Comparison of ENCODE assay signal across 18 mouse cellular contexts in the genomic region with DNA sequence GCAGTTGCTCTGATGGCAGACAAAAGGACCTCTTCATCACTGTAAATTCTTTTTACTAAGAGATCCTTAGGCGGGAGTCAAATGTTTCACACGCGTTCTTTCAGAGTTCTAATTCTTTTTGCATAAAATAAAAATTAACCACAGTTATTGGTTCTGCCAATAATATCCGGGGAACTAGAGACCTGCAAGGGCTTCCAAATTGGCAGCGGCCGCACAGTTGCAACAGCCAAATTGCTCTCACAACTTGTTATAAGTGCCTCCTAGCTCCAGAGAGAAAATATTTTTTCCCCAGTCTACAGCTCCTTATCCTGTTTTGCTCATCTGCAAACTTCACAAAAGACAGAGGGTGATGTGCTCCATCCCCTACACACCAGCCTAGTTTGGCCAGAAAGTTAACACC. TPM values are rescaled to one million over a fixed set of nuclear protein-coding genes. Genes with fewer than 3 reads are reported as not detected.
A peak's percentile ranks its signal among the peaks of the same experiment; 100 is the strongest.
DNase-seq lines count a peak whose midpoint lies in the region; ATAC-seq and TF ChIP-seq lines count a peak whose summit lies in the region.
"Had no signal": no experiment of that assay in that cellular context is flagged by ENCODE, and none has a peak within 500 bp of the region (broad histone marks: within the 10 kb centered on the region; RNA-seq: fewer than 3 reads in every experiment).

No protein-coding gene starts in this region.

- intact Hi-C loops in left cerebral cortex, postnatal 4 days (cut with DNase I): no loop called here
- intact Hi-C loops in left cerebral cortex, postnatal 36 days (cut with DNase I): loop anchor here (5.0 kb wide), 1 partner anchor 35 kb away; the partner anchor contains the start of gene Cdh6

- no peak for ATAC-seq in cerebellum, adult (ENCODE audit: insufficient number of reproducible peaks, low FRiP score, low TSS enrichment)
- ATAC-seq in hindbrain, postnatal 0 days: no peak
- ATAC-seq in hindbrain, embryonic 13.5 days (ENCODE audit: low FRiP score): no peak
- ATAC-seq: liver, embryonic 12.5 days; midbrain, embryonic 15.5 days had no signal

- no peaks in the 10 kb centered on the region for H3K9me3 ChIP-seq in hindbrain, postnatal 0 days (ENCODE audit: low read length)
- no peaks in the 10 kb centered on the region for H3K9me3 ChIP-seq in hindbrain, embryonic 13.5 days
- H3K9me3 ChIP-seq: heart, embryonic 10.5 days; liver, embryonic 12.5 days; lung, embryonic 15.5 days; midbrain, embryonic 15.5 days had no signal

- no peak overlapping the region for H3K4me3 ChIP-seq in hindbrain, postnatal 0 days (ENCODE audit: low read length)
- H3K4me3 ChIP-seq in hindbrain, embryonic 13.5 days: no peak overlapping the region
- H3K4me3 ChIP-seq: heart, embryonic 10.5 days; liver, embryonic 12.5 days; lung, embryonic 15.5 days; midbrain, embryonic 15.5 days had no signal

- peaks cover 4% of the 10 kb centered on the region; the same call in 1 of the 2 replicates for H3K4me1 ChIP-seq in hindbrain, postnatal 0 days (ENCODE audit: insufficient read depth, low read length)
- peaks cover 17% of the 10 kb centered on the region for H3K4me1 ChIP-seq in hindbrain, embryonic 13.5 days (replicated peaks)
- H3K4me1 ChIP-seq: heart, embryonic 10.5 days; liver, embryonic 12.5 days; lung, embryonic 15.5 days; midbrain, embryonic 15.5 days had no signal

- no peak for TF ChIP-seq CTCF in hindbrain, postnatal 0 days (IDR thresholded peaks at IDR 0.05; ENCODE audit: low read depth)

- peak; percentile 21 to 25 for DNase-seq in cerebellum, postnatal 14 days
- DNase-seq in hindbrain, postnatal 0 days (ENCODE audit: low spot score): peak; percentile 33
- peak; percentile 18 for DNase-seq in left cerebral cortex, postnatal 4 days
- no peak for DNase-seq in left cerebral cortex, postnatal 36 days (ENCODE audit: low spot score in 2 of 2)
- peak; percentile 37 to 47 for DNase-seq in kidney, postnatal 36 days
- DNase-seq: adrenal gland, postnatal 36 days; cerebellum, adult 9-10 months; heart, postnatal 36 days; layer of hippocampus, postnatal 36 days; thymus, postnatal 4 days had no signal

- no peak overlapping the region for H3K9ac ChIP-seq in hindbrain, postnatal 0 days (replicated peaks; ENCODE audit: low read length)
- no peak overlapping the region for H3K9ac ChIP-seq in hindbrain, embryonic 13.5 days
- H3K9ac ChIP-seq: liver, embryonic 12.5 days; lung, embryonic 15.5 days; midbrain, embryonic 15.5 days had no signal

- H3K27me3 ChIP-seq in hindbrain, postnatal 0 days (ENCODE audit: insufficient read depth, low read length): no peaks in the 10 kb centered on the region
- H3K27me3 ChIP-seq in hindbrain, embryonic 13.5 days: no peaks in the 10 kb centered on the region
- H3K27me3 ChIP-seq: liver, embryonic 12.5 days; lung, embryonic 15.5 days; midbrain, embryonic 15.5 days had no signal

- no peak overlapping the region for H3K27ac ChIP-seq in hindbrain, postnatal 0 days
- no peak overlapping the region for H3K27ac ChIP-seq in hindbrain, embryonic 13.5 days
- H3K27ac ChIP-seq: heart, embryonic 10.5 days; kidney, postnatal 0 days; liver, embryonic 12.5 days; lung, embryonic 15.5 days; midbrain, embryonic 15.5 days had no signal

- H3K36me3 ChIP-seq in hindbrain, postnatal 0 days (ENCODE audit: insufficient read depth, low read length): no peaks in the 10 kb centered on the region
- no peaks in the 10 kb centered on the region for H3K36me3 ChIP-seq in hindbrain, embryonic 13.5 days
- H3K36me3 ChIP-seq: heart, embryonic 10.5 days; liver, embryonic 12.5 days; lung, embryonic 15.5 days; midbrain, embryonic 15.5 days had no signal

- WGBS in hindbrain, postnatal 0 days: 60% methylated on average over 6 of the region's 6 CpGs
- 80% methylated on average over 6 of the region's 6 CpGs for WGBS in hindbrain, embryonic 13.5 days

- no peak overlapping the region for H3K4me2 ChIP-seq in hindbrain, postnatal 0 days (ENCODE audit: low read depth, low read length)
- H3K4me2 ChIP-seq in hindbrain, embryonic 13.5 days: no peak overlapping the region
- H3K4me2 ChIP-seq: liver, embryonic 12.5 days; lung, embryonic 15.5 days; midbrain, embryonic 15.5 days had no signal

RNA-seq across cellular contexts. Expression of gene Cdh6, which starts 36.3 kb away (rescaled TPM):
- 13.8 and 14.3 TPM in 2 replicates for total RNA-seq in hindbrain, postnatal 0 days (2014; rRNA removed)
- 15.5 TPM in 2 replicates for polyA plus RNA-seq in hindbrain, postnatal 0 days (2015; fragmentation: Nextera tagmentation; extraction: Ambion mirVana)
- 13.7 and 14.4 TPM in 2 replicates for polyA plus RNA-seq in hindbrain, embryonic 13.5 days (2015; fragmentation: Nextera tagmentation; extraction: Ambion mirVana)
- 10 to 100 TPM; 41.6 to 47.7 TPM for total RNA-seq in left cerebral cortex, postnatal 4 days (2021)
- 10 to 100 TPM; 26.5 to 27.9 TPM for total RNA-seq in left cerebral cortex, postnatal 36 days (2021)
- total RNA-seq: megakaryocyte, adult 5-6 weeks had no signal

Comparison
In these comparisons a context has a peak if more than half of its experiments do, and no peak if none do; other contexts are left out.
1. DNase-seq: peak in cerebellum, postnatal 14 days (2 of 2), hindbrain, postnatal 0 days (single experiment), left cerebral cortex, postnatal 4 days (single experiment) and kidney, postnatal 36 days (2 of 2); none in left cerebral cortex, postnatal 36 days (0 of 2).